ENCODE assay signal across 9 mouse cellular contexts in genomic region chr15:52412869-52413771, GRCm38 (mm10).
DNase-seq lines count a peak whose midpoint lies in the region; ATAC-seq and TF ChIP-seq lines count a peak whose summit lies in the region.
"Had no signal": no experiment of that assay in that cellular context is flagged by ENCODE, and none has a peak within 500 bp of the region (broad histone marks: within the 10 kb centered on the region; RNA-seq: fewer than 3 reads in every experiment).

No protein-coding gene starts in this region.

- no peak for TF ChIP-seq POLR2A in kidney, adult 2 months (IDR thresholded peaks at IDR 0.05; ENCODE audit: low read depth, low read length)

- H3K27ac ChIP-seq in kidney, embryonic 14.5 days (ENCODE audit: low read depth, low read length): no peak overlapping the region
- no peak overlapping the region for H3K27ac ChIP-seq in kidney, adult 2 months (ENCODE audit: insufficient read depth, low read depth, low read length)
- peak overlapping the region; percentile 54; the same call in 1 of the 2 replicates for H3K27ac ChIP-seq in embryonic facial prominence, embryonic 12.5 days
- H3K27ac ChIP-seq in midbrain, embryonic 16.5 days (ENCODE audit: low read length): peak overlapping the region; percentile 68
- H3K27ac ChIP-seq: liver, embryonic 13.5 days had no signal

- no peaks in the 10 kb centered on the region for H3K9me3 ChIP-seq in kidney, embryonic 14.5 days (ENCODE audit: control insufficient read depth, low read length)
- no peaks in the 10 kb centered on the region for H3K9me3 ChIP-seq in embryonic facial prominence, embryonic 12.5 days
- H3K9me3 ChIP-seq in midbrain, embryonic 16.5 days (replicated peaks; ENCODE audit: control insufficient read depth, low read length, poor library complexity, severe bottlenecking): no peaks in the 10 kb centered on the region
- H3K9me3 ChIP-seq: liver, embryonic 13.5 days had no signal

- H3K9ac ChIP-seq in kidney, embryonic 14.5 days (ENCODE audit: low read depth, low read length): no peak overlapping the region
- no peak overlapping the region for H3K9ac ChIP-seq in embryonic facial prominence, embryonic 12.5 days
- H3K9ac ChIP-seq in midbrain, embryonic 16.5 days (ENCODE audit: low read depth, low read length): peak overlapping the region; percentile 36; the same call in 1 of the 2 replicates
- H3K9ac ChIP-seq: liver, embryonic 13.5 days had no signal

- TF ChIP-seq CTCF in kidney, adult 2 months (conservative IDR thresholded peaks at IDR 0.05; ENCODE audit: insufficient read depth, insufficient read length, low read depth, low read length): no peak

- peak overlapping the region; percentile 16; the same call in 1 of the 2 replicates for H3K4me3 ChIP-seq in kidney, embryonic 14.5 days (ENCODE audit: low read length)
- H3K4me3 ChIP-seq in kidney, adult 2 months (ENCODE audit: insufficient read depth, low read depth, low read length): no peak overlapping the region
- H3K4me3 ChIP-seq in embryonic facial prominence, embryonic 12.5 days: no peak overlapping the region
- H3K4me3 ChIP-seq in midbrain, embryonic 16.5 days (ENCODE audit: low read depth, low read length): 0 out of 2 replicates have a peak overlapping the region, but pooled peaks have one; percentile 16
- H3K4me3 ChIP-seq: liver, embryonic 13.5 days had no signal

- WGBS in kidney, embryonic 14.5 days: 30% methylated on average over 18 of the region's 18 CpGs
- 22% methylated on average over 18 of the region's 18 CpGs for WGBS in kidney, adult 2 months
- WGBS in embryonic facial prominence, embryonic 12.5 days: 36% methylated on average over 18 of the region's 18 CpGs
- 3% methylated on average over 18 of the region's 18 CpGs for WGBS in midbrain, embryonic 16.5 days

- H3K4me2 ChIP-seq in kidney, embryonic 14.5 days (replicated peaks; ENCODE audit: low read depth, low read length): peak overlapping the region; percentile 22
- H3K4me2 ChIP-seq in embryonic facial prominence, embryonic 12.5 days (replicated peaks): peak overlapping the region; percentile 8
- peak overlapping the region; percentile 54 for H3K4me2 ChIP-seq in midbrain, embryonic 16.5 days (ENCODE audit: low read length)
- H3K4me2 ChIP-seq: liver, embryonic 13.5 days had no signal

- no peaks in the 10 kb centered on the region for H3K4me1 ChIP-seq in kidney, embryonic 14.5 days (ENCODE audit: control insufficient read depth, insufficient read depth, low read length)
- H3K4me1 ChIP-seq in kidney, adult 2 months (ENCODE audit: control insufficient read depth, insufficient read depth, low read length): no peaks in the 10 kb centered on the region
- H3K4me1 ChIP-seq in embryonic facial prominence, embryonic 12.5 days: peaks cover 6% of the 10 kb centered on the region; the same call in 1 of the 2 replicates
- peaks cover 5% of the 10 kb centered on the region for H3K4me1 ChIP-seq in midbrain, embryonic 16.5 days (ENCODE audit: control insufficient read depth, insufficient read depth, low read length)
- H3K4me1 ChIP-seq: liver, embryonic 13.5 days had no signal

- DNase-seq in kidney, adult 2 months: no peak
- peak; percentile 66 to 78 for DNase-seq in layer of hippocampus, adult 8-10 months (ENCODE audit: low spot score in 2 of 2)
- DNase-seq in spleen, postnatal 10 days (ENCODE audit: low spot score in 2 of 2): no peak
- DNase-seq in thymus, postnatal 25 days: no peak
- DNase-seq: liver, embryonic 13.5 days had no signal

- H3K27me3 ChIP-seq in kidney, embryonic 14.5 days (ENCODE audit: control insufficient read depth, insufficient read depth, low read length): no peaks in the 10 kb centered on the region
- no peaks in the 10 kb centered on the region for H3K27me3 ChIP-seq in kidney, adult 2 months (replicated peaks; ENCODE audit: control insufficient read depth, insufficient read depth, low read length)
- no peaks in the 10 kb centered on the region for H3K27me3 ChIP-seq in embryonic facial prominence, embryonic 12.5 days
- no peaks in the 10 kb centered on the region for H3K27me3 ChIP-seq in midbrain, embryonic 16.5 days (ENCODE audit: control insufficient read depth, insufficient read depth, low read depth, low read length)
- H3K27me3 ChIP-seq: liver, embryonic 13.5 days had no signal

- no peak for ATAC-seq in kidney, embryonic 14.5 days (ENCODE audit: low FRiP score, low TSS enrichment)
- no peak for ATAC-seq in embryonic facial prominence, embryonic 12.5 days (ENCODE audit: insufficient number of reproducible peaks, insufficient read depth, low FRiP score, low TSS enrichment)
- peak; percentile 93 for ATAC-seq in midbrain, embryonic 16.5 days
- no peak for ATAC-seq in inflammation-experienced regulatory T-cells, adult 6 months

- H3K36me3 ChIP-seq in kidney, embryonic 14.5 days (ENCODE audit: control insufficient read depth, insufficient read depth, low read length): no peaks in the 10 kb centered on the region
- H3K36me3 ChIP-seq in kidney, adult 2 months (ENCODE audit: control insufficient read depth, insufficient read depth, low read length): no peaks in the 10 kb centered on the region
- no peaks in the 10 kb centered on the region for H3K36me3 ChIP-seq in embryonic facial prominence, embryonic 12.5 days
- H3K36me3 ChIP-seq in midbrain, embryonic 16.5 days (ENCODE audit: control insufficient read depth, insufficient read depth, low read length): no peaks in the 10 kb centered on the region
- H3K36me3 ChIP-seq: liver, embryonic 13.5 days had no signal

Comparison
In these comparisons a context has a peak if more than half of its experiments do, and no peak if none do; other contexts are left out.
1. H3K4me3 ChIP-seq: peak in kidney, embryonic 14.5 days (single experiment) and midbrain, embryonic 16.5 days (single experiment); none in kidney, adult 2 months (single experiment) and embryonic facial prominence, embryonic 12.5 days (single experiment).
2. H3K27ac ChIP-seq: peak in embryonic facial prominence, embryonic 12.5 days (single experiment) and midbrain, embryonic 16.5 days (single experiment); none in kidney, embryonic 14.5 days (single experiment) and kidney, adult 2 months (single experiment).
3. DNase-seq: peak in layer of hippocampus, adult 8-10 months (2 of 2); none in kidney, adult 2 months (single experiment), spleen, postnatal 10 days (0 of 2) and thymus, postnatal 25 days (single experiment).
4. Peak in every context shown above with its lines, with median percentiles within 50 percentile points of each other: H3K4me2 ChIP-seq.